Mouse (Mus musculus) lung, postnatal 0 days (tissue): ENCODE data around the gene Fbxo31. TPM values are rescaled to one million over a fixed set of nuclear protein-coding genes. Genes with fewer than 3 reads are reported as not detected.
"Not testable (repeated sequence)": the region's sequence is repeated elsewhere in the genome, so short reads cannot be mapped to it uniquely, and the experiment has no call there.

Experiments used
- ATAC-seq: fragments of 200-750 bp; cut with Nextera tagmentation; 2 replicates; pipeline ENCODE4 v1.8.0; 2017; ENCODE audit warnings: moderate library complexity
- DNase-seq: peaks from one replicate; pipeline ENCODE4 v3.0.0-alpha.2; 2016; ENCODE audit warnings: low spot score
- H3K27ac ChIP-seq: fragments of 300-500 bp; sonication (generic); 2 replicates; pipeline ENCODE4 v1.5.1; 2014; ENCODE audit warnings: antibody characterized with exemption, mild to moderate bottlenecking, low read length, mixed read lengths
- H3K27me3 ChIP-seq: fragments of 300-500 bp; sonication (generic); replicated peaks from 2 replicates; pipeline ENCODE4 v1.6.1; 2014; ENCODE audit warnings: low read length, mixed read lengths; ENCODE audit not compliant: insufficient read depth
- H3K36me3 ChIP-seq: fragments of 300-500 bp; sonication (generic); 2 replicates; pipeline ENCODE4 v1.6.1; 2014; ENCODE audit warnings: low read length, mixed read lengths; ENCODE audit not compliant: insufficient read depth
- H3K4me1 ChIP-seq: fragments of 300-500 bp; sonication (generic); 2 replicates; pipeline ENCODE4 v1.6.1; 2014; ENCODE audit warnings: antibody characterized with exemption, low read depth, low read length, mixed read lengths; ENCODE audit not compliant: insufficient read depth
- H3K4me2 ChIP-seq: fragments of 300-500 bp; sonication (generic); replicated peaks from 2 replicates; pipeline ENCODE4 v1.6.1; 2014; ENCODE audit warnings: low read depth, mild to moderate bottlenecking, low read length, moderate library complexity, mixed read lengths
- H3K4me3 ChIP-seq: fragments of 300-500 bp; sonication (generic); 2 replicates; pipeline ENCODE4 v1.5.1; 2014; ENCODE audit warnings: low read depth, low read length
- H3K9ac ChIP-seq: fragments of 300-500 bp; sonication (generic); replicated peaks from 2 replicates; pipeline ENCODE4 v1.6.1; 2014; ENCODE audit warnings: low read depth, mild to moderate bottlenecking
- H3K9me3 ChIP-seq: fragments of 300-500 bp; sonication (generic); 2 replicates; pipeline ENCODE4 v1.6.1; 2016; ENCODE audit warnings: low read length, mixed read lengths
- CTCF ChIP-seq: IDR thresholded peaks from 2 replicates; pipeline ENCODE4 v1.5.1; 2016; ENCODE audit warnings: antibody characterized with exemption, mild to moderate bottlenecking
- EP300 ChIP-seq: IDR thresholded peaks from 2 replicates; pipeline ENCODE4 v1.6.1; 2016; ENCODE audit warnings: antibody characterized with exemption, mild to moderate bottlenecking, control low read depth
- WGBS: fragments of 180-500 bp; shearing (Covaris S2); extraction: QIAGEN DNeasy Blood & Tissue Kit; methylation state at CpG from one replicate; pipeline ENCODE4 v1.1.7; 2014; 5-methylcytosine and 5-hydroxymethylcytosine counted together
- polyA plus RNA-seq: library from polyadenylated mRNA; unstranded; fragments of >200 nt; fragmentation: Nextera tagmentation; extraction: Ambion mirVana; gene quantifications from 2 replicates; pipeline ENCODE4 v1.2.1, GENCODE M21; 2015

Gene Fbxo31
- polyA plus RNA-seq, 1 experiment from 2014 or later = 12.1 TPM

GRCm38 (mm10) chr8:121598892-121599291, 20.3 kb upstream of the Fbxo31 start:
- peak; percentile 90 for DNase-seq

GRCm38 (mm10) chr8:121598190-121598589, 19.6 kb upstream of the Fbxo31 start:
- H3K27ac ChIP-seq = no peak overlapping the region
- no peaks in the 10 kb centered on the region for H3K27me3 ChIP-seq
- H3K4me1 ChIP-seq = no peaks in the 10 kb centered on the region; the same call in 1 of the 2 replicates
- TF ChIP-seq CTCF (no peak), EP300 (no peak)
- ATAC-seq = no peak
- no peak for DNase-seq
- H3K9me3 ChIP-seq = no peaks in the 10 kb centered on the region
- no peak overlapping the region for H3K4me3 ChIP-seq
- no peak overlapping the region for H3K9ac ChIP-seq
- peaks cover 38% of the 10 kb centered on the region for H3K36me3 ChIP-seq
- WGBS = 91% methylated on average over 7 of the region's 7 CpGs
- H3K4me2 ChIP-seq = no peak overlapping the region

More at GRCm38 (mm10) chr8:121598892-121599291, 20.3 kb upstream of the Fbxo31 start:
- H3K4me1 ChIP-seq = no peaks in the 10 kb centered on the region
- H3K27me3 ChIP-seq = no peaks in the 10 kb centered on the region
- H3K36me3 ChIP-seq = peaks cover 40% of the 10 kb centered on the region
- no peak overlapping the region for H3K4me3 ChIP-seq
- WGBS = 28% methylated on average over 7 of the region's 7 CpGs
- no peak overlapping the region for H3K9ac ChIP-seq
- ATAC-seq = peak; percentile 71
- H3K27ac ChIP-seq = no peak overlapping the region
- TF ChIP-seq EP300 (no peak), CTCF (peak; percentile 95)
- H3K4me2 ChIP-seq = no peak overlapping the region
- no peaks in the 10 kb centered on the region for H3K9me3 ChIP-seq

DNA sequence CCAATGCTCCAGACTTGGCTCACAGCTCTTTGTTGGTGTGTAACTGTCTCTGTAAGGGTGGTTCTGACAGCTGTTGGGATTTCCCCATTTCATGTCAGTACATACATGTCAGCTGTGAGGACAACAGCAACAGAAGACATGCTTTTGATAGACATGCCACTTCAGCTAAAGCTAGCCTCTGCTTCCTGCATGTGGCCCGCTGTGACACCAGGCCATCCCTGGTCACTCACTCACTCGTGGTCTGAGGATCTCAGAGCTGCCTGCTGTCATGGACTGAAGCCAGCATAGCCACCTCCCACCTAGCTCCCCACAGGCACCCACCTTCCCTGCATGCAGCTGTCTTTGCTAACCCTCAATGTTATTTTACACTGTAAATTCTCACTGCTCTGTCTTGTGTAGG, 18.9 kb upstream of the Fbxo31 start:
- not testable (repeated sequence) for H3K4me1 ChIP-seq, H3K4me3 ChIP-seq, H3K9ac ChIP-seq, H3K9me3 ChIP-seq, H3K4me2 ChIP-seq, H3K27ac ChIP-seq, ATAC-seq, DNase-seq, H3K27me3 ChIP-seq
- 72% methylated on average over 2 of the region's 2 CpGs for WGBS
- H3K36me3 ChIP-seq = peaks cover 38% of the 10 kb centered on the region

DNA sequence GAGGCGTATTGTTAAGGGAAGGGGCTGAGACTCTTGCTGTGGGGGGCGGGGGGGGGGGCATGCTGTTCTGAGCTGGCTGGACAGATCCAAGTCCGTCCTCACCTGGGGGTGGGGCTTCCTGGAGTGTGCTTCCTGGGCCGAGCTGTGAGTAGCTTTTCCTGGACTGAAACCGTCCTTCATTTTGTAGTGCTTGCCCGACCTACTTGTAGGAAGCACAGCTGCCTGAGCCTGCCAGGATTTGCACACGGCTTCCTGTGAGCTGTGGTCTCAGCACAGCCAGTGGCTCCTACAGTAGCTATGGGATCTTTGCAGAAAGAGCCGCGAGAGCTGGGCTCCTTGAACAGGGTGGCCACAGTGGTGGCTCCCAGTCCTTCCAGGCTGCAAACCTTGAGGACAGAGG, 15.4 kb upstream of the Fbxo31 start:
- TF ChIP-seq EP300 = no peak
- TF ChIP-seq CTCF = no peak
- no peak overlapping the region for H3K9ac ChIP-seq
- H3K27ac ChIP-seq = peak overlapping the region; percentile 43; the same call in 1 of the 2 replicates
- DNase-seq (peak; percentile 52), ATAC-seq (no peak)
- H3K36me3 ChIP-seq = peaks cover 17% of the 10 kb centered on the region; the same call in 1 of the 2 replicates
- no peak overlapping the region for H3K4me3 ChIP-seq
- 44% methylated on average over 9 of the region's 9 CpGs for WGBS
- H3K27me3 ChIP-seq = no peaks in the 10 kb centered on the region
- no peaks in the 10 kb centered on the region for H3K9me3 ChIP-seq
- peaks cover 15% of the 10 kb centered on the region for H3K4me1 ChIP-seq
- H3K4me2 ChIP-seq = no peak overlapping the region

DNA sequence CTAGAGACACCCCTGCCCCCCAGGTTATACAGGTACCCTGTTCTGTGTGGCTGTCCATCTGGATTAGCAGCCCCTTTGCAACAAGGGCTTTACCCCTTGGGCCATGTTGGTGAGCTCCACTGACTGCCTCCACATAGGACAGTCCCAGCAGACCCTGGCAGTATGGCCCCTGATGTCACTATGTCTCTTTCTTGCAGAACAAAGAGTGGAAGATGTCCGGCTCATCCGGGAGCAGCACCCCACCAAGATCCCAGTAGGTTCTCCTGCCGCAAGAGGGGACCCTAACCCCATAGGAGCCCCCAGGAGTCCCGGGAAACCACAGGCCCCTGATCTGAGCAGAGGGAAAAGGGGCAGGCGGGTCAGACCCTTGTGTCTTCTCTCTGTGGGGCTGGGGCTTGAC, 14.7 kb upstream of the Fbxo31 start:
- 96% methylated on average over 5 of the region's 5 CpGs for WGBS
- TF ChIP-seq CTCF (no peak), EP300 (no peak)
- Histone ChIP-seq H3K9ac (no peak overlapping the region), H3K27me3 (no peaks in the 10 kb centered on the region), H3K9me3 (no peaks in the 10 kb centered on the region), H3K36me3 (peaks cover 17% of the 10 kb centered on the region; the same call in 1 of the 2 replicates), H3K4me3 (no peak overlapping the region), H3K4me2 (no peak overlapping the region), H3K4me1 (peaks cover 15% of the 10 kb centered on the region), H3K27ac (no peak overlapping the region)
- DNase-seq = no peak
- no peak for ATAC-seq

GRCm38 (mm10) chr8:121591178-121592066, 12.8 kb upstream of the Fbxo31 start:
- Histone ChIP-seq H3K27ac (peak overlapping the region; percentile 88), H3K4me2 (peak overlapping the region; percentile 89), H3K36me3 (peaks cover 10% of the 10 kb centered on the region; the same call in 1 of the 2 replicates), H3K4me3 (peak overlapping the region; percentile 88), H3K9ac (peak overlapping the region; percentile 98), H3K27me3 (no peaks in the 10 kb centered on the region), H3K9me3 (no peaks in the 10 kb centered on the region), H3K4me1 (peaks cover 15% of the 10 kb centered on the region)
- WGBS = 11% methylated on average over 20 of the region's 20 CpGs
- ATAC-seq (peak; percentile 43), DNase-seq (peak; percentile 87)
- peak; percentile 67 for TF ChIP-seq CTCF
- TF ChIP-seq EP300 = no peak
